Mouse (Mus musculus) cortical plate, adult 2 months (tissue): ENCODE results near the gene Tubg1.

Experiments
- CTCF ChIP-seq: fragments of 200-500 bp; IDR thresholded peaks from 2 replicates; pipeline ENCODE4 v1.5.1; 2011; ENCODE audit warnings: mild to moderate bottlenecking, control low read depth, low read length; ENCODE audit not compliant: insufficient read depth; ENCODE audit errors: extremely low read depth
- POLR2A ChIP-seq: fragments of 200-500 bp; IDR thresholded peaks from 2 replicates; pipeline ENCODE4 v1.6.1; 2011; ENCODE audit warnings: mild to moderate bottlenecking, low read length, control low read depth; ENCODE audit not compliant: insufficient read depth; ENCODE audit errors: extremely low read depth

DNA sequence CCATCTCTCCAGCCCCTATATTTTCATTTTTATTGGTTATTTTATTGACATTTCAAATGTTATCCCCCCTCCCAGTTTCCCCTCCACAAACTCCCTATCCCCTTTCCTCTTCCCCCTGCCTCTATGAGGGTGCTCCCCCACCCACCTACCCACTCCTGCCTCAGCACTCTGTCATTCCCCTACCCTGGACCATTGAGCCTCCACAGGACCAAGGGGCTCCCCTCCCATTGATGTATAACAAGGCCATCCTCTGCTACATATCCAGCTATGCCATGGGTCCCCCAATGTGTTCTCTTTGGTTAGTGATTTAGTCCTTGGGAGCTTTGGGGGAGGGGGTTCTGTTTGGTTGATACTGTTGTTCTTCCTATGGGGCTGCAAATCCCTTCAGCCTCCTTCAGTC, 34.9 kb downstream of the Tubg1 start:
- TF ChIP-seq POLR2A (no peak), CTCF (no peak)
